Mouse (Mus musculus) spleen, embryonic (tissue): ENCODE data around the gene Dhrs1.
"Not testable (repeated sequence)": the region's sequence is repeated elsewhere in the genome, so short reads cannot be mapped to it uniquely, and the experiment has no call there.

Source experiments
- CTCF ChIA-PET: fragments of 350-600 bp; sonication (Branson Sonifier 250); formaldehyde crosslinking; loops from one replicate; lab custom pipeline; 2022; lab: Charles Lee

The Dhrs1 gene

DNA sequence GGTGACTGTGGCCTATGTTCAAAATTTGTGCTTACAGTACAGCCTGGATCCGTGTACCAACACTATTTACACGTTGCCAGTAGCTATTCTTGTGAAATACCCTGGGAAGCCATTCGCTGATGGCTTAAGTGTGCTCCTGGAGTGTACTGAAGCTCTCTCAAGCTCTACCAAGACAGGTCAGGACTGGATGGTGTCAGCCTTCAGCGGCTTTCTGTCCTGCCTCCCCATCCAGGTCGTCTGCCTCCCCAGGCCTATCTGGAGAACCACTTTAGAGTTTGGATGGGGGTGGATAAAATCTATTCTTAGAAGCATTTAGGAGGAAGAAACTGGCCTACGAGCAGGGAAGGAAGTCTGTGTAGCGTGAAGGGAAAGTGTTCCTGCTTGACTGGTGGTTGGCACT, 17.7 kb upstream of the Dhrs1 start:
- CTCF ChIA-PET: no interaction called here

DNA sequence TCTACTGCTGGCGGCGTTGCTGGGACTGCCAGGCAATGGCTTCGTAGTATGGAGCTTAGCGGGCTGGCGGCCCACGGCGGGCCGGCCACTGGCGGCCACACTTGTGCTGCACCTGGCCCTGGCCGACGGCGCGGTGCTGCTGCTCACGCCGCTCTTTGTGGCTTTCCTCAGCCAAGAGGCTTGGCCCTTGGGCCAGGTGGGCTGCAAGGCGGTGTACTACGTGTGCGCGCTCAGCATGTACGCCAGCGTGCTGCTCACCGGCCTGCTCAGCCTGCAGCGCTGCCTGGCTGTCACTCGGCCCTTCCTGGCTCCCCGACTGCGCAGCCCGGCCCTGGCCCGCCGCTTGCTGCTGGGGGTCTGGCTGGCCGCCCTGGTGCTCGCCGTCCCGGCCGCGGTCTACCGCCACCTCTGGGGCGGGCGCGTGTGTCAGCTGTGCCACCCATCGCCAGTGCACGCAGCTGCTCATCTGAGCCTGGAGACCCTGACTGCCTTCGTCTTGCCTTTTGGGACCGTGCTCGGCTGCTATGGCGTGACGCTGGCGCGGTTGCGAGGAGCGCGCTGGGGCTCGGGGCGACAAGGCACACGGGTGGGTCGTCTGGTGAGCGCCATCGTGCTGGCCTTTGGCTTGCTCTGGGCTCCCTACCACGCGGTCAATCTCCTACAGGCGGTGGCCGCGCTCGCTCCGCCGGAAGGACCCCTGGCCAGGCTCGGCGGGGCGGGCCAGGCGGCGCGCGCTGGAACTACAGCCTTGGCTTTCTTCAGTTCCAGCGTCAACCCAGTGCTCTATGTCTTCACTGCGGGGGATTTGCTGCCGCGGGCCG, 16.7 kb upstream of the Dhrs1 start:
- CTCF ChIA-PET: no interaction called here

DNA sequence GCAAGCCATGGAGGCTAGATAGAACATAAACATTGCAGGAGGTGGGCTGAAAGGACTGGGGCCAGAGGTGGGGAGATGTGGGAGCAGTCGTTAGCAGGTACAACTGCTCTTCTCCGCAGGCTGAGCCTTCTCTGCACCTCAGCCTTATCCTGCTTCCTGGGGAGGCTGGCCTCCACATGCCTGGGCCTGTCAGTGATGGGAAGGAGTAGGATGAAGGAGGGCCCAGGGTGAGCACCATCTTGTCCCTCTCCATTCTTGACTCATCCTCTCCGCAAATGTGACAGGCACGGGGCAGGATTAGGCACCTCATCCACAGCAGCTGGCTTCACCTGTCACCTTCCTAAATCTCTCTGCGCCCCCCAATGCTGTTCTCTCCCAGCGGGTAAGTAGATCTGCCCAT, 15.7 kb upstream of the Dhrs1 start, which contains the start of gene Ltb4r2:
TSS of gene Ltb4r2 (plus strand) at position 266 of the 400 bp plus-strand sequence.
- CTCF ChIA-PET: no interaction called here

DNA sequence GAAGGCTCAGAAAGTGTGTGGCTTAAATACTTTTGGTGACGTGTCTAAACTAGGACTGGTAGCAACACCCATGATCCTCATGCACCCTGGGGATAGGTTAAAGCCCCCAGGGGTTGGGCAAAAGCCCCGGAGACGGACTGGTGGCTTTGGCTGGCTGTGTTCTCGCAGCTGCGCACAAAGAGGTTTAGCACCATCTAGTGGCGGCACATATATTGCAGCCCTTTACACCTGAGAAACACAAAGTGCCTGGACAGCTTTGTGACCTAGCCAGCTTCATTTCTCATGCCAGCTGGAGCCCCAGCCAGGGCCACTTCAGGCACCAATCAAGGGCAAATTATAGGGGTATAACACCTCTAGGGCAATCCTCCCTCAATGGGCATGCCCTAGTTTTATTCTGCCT, 14.7 kb upstream of the Dhrs1 start:
- CTCF ChIA-PET: not testable (repeated sequence)

DNA sequence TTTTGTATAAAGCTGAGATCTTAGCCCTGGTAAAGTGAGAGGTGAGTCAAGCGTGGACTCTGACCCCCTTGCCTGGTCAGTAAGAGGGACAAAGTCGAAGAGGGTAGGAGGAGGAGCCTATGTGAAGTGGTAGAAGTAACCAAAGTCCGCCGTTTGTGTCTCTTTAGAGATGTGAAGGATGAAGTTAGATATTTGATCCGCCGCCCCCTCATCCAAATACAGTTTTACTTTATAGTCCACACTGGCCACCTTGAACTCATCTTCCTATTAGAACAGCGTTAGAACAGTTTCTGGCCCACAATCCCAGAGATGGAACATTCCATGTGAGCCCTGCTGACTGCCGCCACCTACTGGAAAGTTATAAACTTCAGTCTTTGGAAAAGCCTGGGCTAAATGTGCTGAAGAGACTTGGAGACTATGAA, 12.9 kb upstream of the Dhrs1 start, which contains the start of gene Cideb:
TSS of gene Cideb (minus strand) at position 96 of the 422 bp plus-strand sequence.
- CTCF ChIA-PET: no interaction called here

DNA sequence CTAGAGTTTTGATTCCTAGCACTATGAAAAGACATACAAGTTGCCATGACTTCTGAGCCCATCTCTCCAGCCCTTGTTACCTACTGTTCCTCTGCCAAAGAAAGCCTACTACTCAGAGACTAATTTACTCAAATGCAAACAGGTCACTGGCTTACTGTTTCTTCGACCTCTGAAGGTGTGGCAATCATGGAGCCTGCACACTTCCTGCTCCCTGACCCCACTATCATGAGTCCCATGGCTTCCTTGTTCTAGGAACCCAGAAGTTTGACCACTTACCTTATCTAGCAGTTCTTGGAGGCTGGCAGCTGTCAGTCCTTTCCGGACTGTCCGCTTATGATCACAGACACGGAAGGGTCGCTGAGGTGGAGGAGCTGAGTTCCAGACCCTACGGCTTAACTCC, 12.1 kb upstream of the Dhrs1 start:
- CTCF ChIA-PET: no interaction called here

DNA sequence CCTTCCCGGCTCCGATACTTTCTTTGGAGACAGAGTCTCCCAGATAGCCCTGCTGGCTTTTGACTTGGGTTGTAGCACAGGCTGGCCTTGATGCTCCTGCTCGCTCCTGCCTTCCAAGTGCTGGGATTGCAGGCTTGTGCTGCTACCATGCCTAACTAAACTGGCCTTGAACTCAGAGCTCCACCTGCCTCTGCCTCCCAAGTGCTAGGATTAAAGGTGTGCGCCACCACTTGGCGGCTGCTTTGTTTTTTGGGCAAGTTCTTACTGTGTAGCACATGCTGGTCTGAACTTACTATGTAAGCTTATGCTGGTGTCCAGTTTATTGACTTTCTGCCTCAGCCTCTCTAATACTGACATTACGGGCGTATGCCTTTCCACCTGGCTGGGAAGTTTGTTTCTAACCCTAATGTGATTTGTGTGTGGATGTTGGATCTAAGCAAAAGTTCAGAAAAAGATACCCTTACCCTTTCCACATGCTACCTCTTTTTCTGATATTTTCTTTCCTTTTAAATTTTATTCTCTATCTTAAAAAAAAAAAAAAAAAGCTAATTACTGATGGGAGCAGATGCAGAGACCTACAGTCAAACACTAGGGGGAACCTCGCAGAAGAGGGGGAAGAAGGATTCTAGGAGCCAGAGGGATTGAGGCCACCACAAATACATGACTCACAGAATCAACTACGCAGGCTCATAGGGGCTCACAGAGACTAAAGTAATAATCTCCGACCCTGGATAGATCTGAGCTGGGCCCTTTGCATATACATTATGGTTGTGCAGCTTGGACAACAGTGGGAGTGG, 1.8 kb upstream of the Dhrs1 start:
- CTCF ChIA-PET: interaction anchor here (0.5 to 0.6 kb wide), 2 partner anchors 188 to 1234 kb away, joined by 3 to 4 read pairs; no protein-coding TSS in a partner anchor

DNA sequence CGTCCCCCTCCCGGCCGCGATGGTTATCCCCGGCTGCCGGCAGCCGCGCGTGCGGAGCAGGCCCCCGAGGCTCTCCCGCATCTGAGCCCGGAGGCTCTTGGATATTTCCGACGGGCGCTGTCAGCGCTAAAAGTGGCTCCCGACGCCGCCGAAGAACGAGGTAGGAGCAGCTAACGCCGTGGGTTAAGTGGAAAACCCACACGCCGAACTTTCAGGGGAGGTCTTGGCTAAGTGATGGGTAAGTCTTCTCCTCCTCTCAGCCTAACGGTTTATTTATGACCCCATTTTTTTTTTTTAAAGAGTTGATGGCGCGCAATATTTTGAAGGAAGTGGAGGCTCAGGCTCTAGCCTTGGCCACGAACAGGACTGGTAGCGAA, 359 bp upstream of the Dhrs1 start:
- CTCF ChIA-PET: interaction anchor here (0.9 kb wide), 1 partner anchor 101 kb away, joined by 6 read pairs; no protein-coding TSS in a partner anchor

DNA sequence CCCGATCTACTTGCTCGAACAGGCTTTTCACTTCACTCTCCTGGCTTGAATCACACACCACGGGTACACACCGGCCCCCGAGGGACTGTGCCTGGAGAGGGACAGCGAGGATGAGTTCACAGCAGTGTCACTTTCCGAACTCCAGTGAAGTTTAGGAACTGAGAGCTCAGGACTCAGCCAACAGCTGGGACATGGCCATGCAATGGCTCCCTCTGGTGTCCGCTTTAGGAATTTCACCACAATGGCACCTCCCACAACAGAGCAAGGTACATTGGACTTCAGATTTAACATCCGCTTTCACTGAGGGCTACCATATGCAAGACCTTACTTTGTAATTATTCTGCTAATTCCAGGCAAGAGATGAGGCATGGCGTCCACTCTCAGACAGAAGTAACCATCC, 1.8 kb downstream of the Dhrs1 start:
- CTCF ChIA-PET: interaction anchor here (0.6 to 1.0 kb wide), 3 partner anchors 20 to 58 kb away, joined by 3 to 14 read pairs (median 4); no protein-coding TSS in a partner anchor

DNA sequence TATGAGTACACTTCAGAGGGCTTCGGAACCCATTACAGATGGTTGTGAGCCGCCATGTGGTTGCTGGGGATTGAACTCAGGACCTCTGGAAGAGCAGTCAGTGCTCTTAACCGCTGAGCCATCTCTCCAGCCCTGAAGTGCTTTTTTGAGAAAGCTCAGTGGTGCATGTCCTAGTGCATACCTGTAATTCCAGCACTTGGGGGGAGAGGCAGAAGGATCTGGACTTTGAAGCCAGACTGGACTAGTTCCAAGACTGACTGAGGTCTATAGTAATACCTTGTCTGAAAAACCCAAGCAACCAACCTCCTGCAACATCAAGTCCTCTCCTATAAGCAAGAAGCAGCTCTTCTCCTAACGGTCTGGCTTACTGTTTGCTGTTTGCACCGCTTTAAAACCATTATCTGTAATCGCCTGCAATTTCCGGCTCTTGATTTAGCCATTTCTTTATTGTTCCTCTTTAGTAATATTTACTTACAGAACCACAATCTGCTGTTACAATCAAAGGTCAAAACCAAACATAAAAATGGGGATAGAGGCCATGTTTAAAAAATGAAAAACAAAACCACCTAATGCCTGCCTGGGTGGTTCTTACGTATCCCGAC, 8.3 kb downstream of the Dhrs1 start:
- CTCF ChIA-PET: no interaction called here

DNA sequence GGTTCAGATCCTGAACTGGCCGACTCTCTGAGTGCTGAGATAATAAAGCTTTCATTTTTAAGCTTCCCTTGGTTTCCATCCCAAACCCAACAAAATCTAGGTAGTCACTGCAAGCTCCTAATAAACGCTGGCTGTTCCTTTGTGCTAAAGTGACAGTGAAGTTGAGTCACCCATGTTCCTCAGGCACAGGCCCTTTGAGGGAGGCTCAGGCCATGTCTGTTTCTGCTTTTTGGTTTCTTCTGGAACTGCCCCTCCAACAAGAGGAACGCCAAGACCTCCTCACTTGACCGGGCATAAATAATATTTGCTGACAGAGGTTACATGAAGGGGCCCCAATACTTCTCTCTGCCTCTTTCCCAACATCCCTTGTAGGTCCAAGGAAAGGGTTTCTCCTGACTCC, 9.7 kb downstream of the Dhrs1 start:
- CTCF ChIA-PET: no interaction called here

DNA sequence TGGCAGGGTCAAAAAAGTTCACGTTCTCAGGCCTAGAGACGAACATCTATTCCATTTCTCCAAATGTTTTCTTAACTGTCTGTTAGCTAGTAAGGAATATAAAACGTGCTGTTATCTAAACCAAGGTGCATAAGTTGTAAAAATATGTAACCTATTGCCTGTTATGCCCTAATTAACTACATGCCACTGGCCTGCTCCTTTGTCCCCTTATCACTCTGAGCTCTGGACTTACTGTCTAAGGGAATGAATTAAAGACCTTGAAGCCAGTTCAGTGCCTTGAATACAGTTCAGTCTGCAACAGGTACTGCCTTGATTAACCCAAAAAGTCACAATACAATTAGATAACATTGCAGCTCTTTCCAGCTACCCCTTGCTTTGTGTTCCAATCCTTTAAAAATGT, 10.2 kb downstream of the Dhrs1 start:
- CTCF ChIA-PET: no interaction called here

DNA sequence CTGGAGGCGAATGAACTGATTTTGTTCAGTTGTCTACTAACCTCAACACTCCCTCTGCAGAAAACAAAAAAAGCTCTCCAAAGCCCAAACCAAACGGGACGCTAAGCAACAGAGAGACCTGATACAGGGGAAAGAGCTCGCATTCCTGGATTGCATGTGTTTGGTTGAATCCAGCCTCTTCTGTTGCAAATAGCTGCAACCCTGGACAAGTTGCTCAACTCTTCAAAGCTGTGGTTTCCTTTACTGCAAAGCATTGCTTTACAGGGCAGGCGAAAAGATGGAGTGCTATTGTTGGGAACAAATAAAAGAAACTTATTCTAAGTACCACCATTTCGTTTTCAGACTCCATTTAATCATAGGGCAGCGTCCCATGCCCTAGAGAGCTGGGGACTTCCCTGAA, 10.6 kb downstream of the Dhrs1 start:
- CTCF ChIA-PET: no interaction called here

DNA sequence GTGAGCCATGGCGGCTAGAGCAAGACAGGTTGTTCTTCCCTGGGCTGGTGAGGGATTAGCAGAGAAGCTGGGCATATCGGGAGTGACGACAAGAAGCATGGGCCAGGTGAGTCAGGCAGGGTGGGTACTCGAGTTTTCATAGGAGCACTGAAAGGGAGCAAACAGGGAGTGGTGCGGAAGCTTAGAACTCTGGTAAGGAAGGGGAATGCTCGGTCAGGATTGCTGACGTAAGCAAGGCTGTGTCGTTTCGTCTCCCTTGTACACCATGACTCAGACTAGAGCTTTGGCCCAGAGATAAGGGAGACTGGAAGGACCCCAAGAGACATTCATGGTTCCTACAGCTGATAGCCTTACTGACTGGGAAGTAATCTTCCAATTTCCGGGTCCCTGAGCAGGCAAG, 11.6 kb downstream of the Dhrs1 start:
- CTCF ChIA-PET: no interaction called here

DNA sequence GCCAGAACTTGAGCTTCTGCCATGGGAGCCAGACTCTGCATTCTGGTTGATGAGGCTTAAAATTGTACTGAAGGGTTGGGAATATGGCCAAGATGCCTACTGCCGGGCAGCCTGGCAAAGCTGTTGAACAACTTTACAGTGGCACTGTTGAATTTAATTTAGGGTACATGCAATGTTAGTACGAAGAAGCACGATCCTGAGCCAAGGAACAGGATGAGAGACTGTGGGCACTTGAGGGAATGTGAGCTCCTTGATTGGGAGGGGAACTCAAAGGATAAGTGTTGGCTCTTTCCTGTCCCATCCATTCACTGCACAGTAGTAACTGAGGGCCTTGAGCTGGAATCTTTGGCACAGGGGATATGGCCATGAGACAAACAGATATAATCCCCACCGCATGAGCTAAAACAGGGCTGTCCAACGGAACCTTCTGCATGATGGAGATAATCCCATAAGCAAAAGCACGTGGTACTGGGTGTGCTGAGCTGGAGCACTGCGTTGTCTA, 14.9 kb downstream of the Dhrs1 start:
- CTCF ChIA-PET: interaction anchor here (1.1 kb wide), 1 partner anchor 10 kb away, joined by 3 read pairs; no protein-coding TSS in a partner anchor

DNA sequence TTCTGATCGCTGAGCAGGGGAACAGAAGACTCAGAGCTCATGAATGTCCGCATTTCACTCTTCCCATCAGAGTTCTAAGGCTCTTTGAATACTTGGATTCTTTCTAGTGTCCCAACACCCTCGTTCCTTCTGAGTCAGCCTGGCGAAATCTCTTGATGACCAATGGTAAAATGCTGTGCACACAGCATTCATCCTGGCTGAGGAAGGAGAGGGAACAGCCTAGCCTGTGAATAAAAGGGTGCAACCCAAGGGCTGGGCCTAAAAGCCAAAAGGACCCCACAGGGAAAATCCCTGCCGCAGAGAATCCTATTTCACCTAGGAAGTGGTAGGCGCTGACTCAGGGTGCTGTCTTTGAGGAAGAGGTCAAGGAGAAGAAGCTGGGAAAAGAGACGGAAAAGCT, 15.4 kb downstream of the Dhrs1 start:
- CTCF ChIA-PET: interaction anchor here (1.1 kb wide), 1 partner anchor 9 kb away, joined by 3 read pairs; no protein-coding TSS in a partner anchor

DNA sequence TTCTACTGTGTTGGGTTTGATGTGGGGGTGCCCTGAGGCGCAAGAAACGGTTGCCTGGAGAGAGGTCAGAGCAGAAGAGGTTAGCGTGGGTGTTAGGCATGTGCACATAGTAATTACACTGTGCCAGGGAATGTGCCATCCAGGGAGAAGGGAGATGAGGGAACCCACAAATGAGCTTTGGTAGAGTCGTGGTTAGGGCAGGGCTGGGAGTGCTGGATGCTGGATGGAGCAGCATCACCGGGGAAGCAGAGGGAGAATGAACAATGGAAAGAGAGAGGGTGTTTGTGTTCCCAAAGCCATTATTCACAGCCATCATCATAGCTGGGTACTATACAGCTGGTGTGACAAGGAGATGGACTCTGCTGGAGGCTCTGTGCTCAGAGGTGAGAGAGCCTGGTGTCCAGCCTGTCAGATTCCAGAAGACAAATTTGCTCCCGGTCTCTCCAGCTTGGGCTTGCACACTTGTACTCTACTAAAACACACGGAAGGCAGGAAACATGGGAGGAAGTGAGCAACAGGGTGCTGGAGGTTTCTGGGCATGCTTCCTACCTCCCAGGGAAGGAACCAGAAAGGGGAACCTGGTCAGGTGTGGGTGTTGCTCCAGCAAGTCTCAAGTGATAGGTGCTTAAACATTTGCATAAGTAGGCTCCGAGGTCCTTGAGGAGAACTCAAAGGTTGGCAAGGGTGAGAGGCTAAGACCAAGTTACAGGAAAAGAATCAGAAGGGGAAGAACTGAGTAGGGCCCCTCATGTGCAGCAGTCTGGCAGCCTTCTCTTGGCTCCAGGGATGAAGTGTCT, 17.4 kb downstream of the Dhrs1 start:
- CTCF ChIA-PET: no interaction called here

DNA sequence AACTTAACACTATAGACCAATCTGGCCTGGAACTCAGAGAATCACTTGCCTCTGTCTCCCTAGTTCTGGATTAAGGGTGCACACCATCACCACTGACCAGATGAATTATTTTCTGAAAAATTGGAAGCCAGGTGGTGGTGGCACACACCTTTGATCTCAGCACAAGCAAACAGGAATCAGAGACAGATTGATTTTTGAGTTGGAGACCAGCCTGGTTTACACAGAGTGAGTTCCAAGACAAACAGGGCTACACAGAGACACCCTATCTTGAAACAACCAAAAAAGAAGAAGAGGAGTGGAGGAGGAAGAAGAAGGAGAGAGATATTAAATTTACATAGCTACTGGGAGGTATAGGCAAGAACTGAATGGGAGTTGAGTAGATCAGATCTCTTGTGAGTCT, 19.2 kb downstream of the Dhrs1 start:
- CTCF ChIA-PET: no interaction called here

DNA sequence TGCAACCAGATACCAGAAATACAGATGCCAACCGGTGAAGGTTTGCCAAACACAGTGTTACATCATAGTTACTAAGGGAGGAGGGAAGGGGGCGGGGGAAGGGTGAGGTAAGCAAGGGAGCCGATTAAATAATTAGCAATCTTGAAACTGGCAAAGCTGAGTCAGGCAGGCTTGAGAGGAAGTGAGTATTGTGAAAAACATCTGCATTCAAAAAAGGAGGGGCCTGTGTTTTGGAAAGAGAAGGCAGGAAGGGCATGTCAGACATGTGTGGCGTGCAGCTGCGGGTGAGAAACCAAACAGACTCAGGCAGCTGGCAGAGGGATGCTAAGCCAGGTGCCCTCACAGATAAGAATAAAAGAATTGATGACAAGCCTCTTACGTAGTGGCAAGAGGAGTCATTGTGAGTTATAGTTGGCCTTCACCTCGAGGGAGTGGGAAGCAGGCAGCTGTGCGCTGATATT, 21.0 kb downstream of the Dhrs1 start:
- CTCF ChIA-PET: interaction anchor here (1.0 kb wide), 1 partner anchor 19 kb away, joined by 4 read pairs; no protein-coding TSS in a partner anchor

DNA sequence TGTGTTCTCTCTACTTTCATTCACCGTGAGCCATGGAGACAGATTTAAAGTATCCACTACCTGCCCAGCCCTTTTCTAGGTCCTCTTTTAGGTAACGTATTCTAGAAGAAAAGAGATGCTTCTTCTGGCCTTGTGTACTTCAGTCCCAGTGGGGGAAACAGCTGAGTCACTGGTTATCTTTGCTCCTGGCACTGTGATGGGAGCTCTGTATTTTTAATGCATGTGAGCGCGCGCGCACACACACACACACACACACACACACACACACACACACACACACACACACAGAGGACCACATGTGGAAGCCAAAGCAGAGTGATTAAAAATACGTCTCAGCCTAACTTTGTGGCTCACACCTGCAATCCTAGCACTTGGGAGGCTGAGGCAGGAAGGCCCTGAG, 22.1 kb downstream of the Dhrs1 start:
- CTCF ChIA-PET: interaction anchor here (0.8 to 1.0 kb wide), 2 partner anchors 20 to 50 kb away, joined by 3 to 4 read pairs; no protein-coding TSS in a partner anchor
